Mouse (Mus musculus) frontal cortex, postnatal 14 days (tissue): ENCODE data around the gene Esyt1.
"Not testable (repeated sequence)": the region's sequence is repeated elsewhere in the genome, so short reads cannot be mapped to it uniquely, and the experiment has no call there.

Experiments used
- DNase-seq, 2 experiments: peaks; one replicate each; pipeline ENCODE4 v3.0.0; 2022; ENCODE audit warnings: low spot score in 2 of 2

Esyt1 gene

GRCm38 (mm10) chr10:128538340-128538870 lies 12.7 kb upstream of the Esyt1 start:
- no peak for DNase-seq

- peak; percentile 80 to 81 for DNase-seq
Measured at GRCm38 (mm10) chr10:128536266-128536940, 10.7 kb upstream of the Esyt1 start.

- no peak for DNase-seq
Measured at GRCm38 (mm10) chr10:128535624-128536265, 10.1 kb upstream of the Esyt1 start.

- DNase-seq = no peak
Measured at GRCm38 (mm10) chr10:128535206-128535605, 9.5 kb upstream of the Esyt1 start.

GRCm38 (mm10) chr10:128526366-128527356 lies 990 bp upstream of the Esyt1 start:
- DNase-seq = no peak

GRCm38 (mm10) chr10:128524732-128525662 lies 674 bp downstream of the Esyt1 start:
- DNase-seq = peak in 1 of 2 experiments; percentile 25

GRCm38 (mm10) chr10:128524111-128524731 lies 1.4 kb downstream of the Esyt1 start:
- DNase-seq = no peak

- no peak for DNase-seq
Measured at GRCm38 (mm10) chr10:128522351-128522750, 3.3 kb downstream of the Esyt1 start.

- DNase-seq = no peak
Measured at GRCm38 (mm10) chr10:128520591-128520990, 5.1 kb downstream of the Esyt1 start.

GRCm38 (mm10) chr10:128518833-128519232 lies 6.8 kb downstream of the Esyt1 start:
- no peak for DNase-seq

GRCm38 (mm10) chr10:128516677-128517076 lies 9.0 kb downstream of the Esyt1 start:
- DNase-seq = no peak

GRCm38 (mm10) chr10:128516029-128516428 lies 9.6 kb downstream of the Esyt1 start:
- no peak for DNase-seq

- no peak for DNase-seq
Measured at GRCm38 (mm10) chr10:128515044-128515443, 10.6 kb downstream of the Esyt1 start.

- DNase-seq = no peak
Measured at GRCm38 (mm10) chr10:128511761-128512160, 13.9 kb downstream of the Esyt1 start.

GRCm38 (mm10) chr10:128511189-128511588 lies 14.5 kb downstream of the Esyt1 start:
- no peak for DNase-seq

- DNase-seq = no peak
Measured at GRCm38 (mm10) chr10:128510301-128510700, 15.4 kb downstream of the Esyt1 start.

GRCm38 (mm10) chr10:128509831-128510230 lies 15.8 kb downstream of the Esyt1 start:
- no peak for DNase-seq

- DNase-seq = no peak
Measured at GRCm38 (mm10) chr10:128509203-128509602, 16.5 kb downstream of the Esyt1 start.

GRCm38 (mm10) chr10:128508260-128508659 lies 17.4 kb downstream of the Esyt1 start:
- no peak for DNase-seq

GRCm38 (mm10) chr10:128505974-128506373 lies 19.7 kb downstream of the Esyt1 start:
- no peak for DNase-seq

- not testable (repeated sequence) for DNase-seq
Measured at GRCm38 (mm10) chr10:128505371-128505667, 20.4 kb downstream of the Esyt1 start.
